Mouse (Mus musculus): ENCODE data around the gene Sept8. TPM values are rescaled to one million over a fixed set of nuclear protein-coding genes. Genes with fewer than 3 reads are reported as not detected.

Sept8 gene
- total RNA-seq, 2 experiments from 2014 or later, result 4.4 to 4.9 TPM

GRCm38 (mm10) chr11:53561986-53562385, 42.9 kb downstream of the Sept8 start:
- ATAC-seq (replicated peaks; ENCODE audit: poor library complexity, severe bottlenecking), result no peak

- ATAC-seq (replicated peaks; ENCODE audit: poor library complexity, severe bottlenecking), result no peak
Measured at GRCm38 (mm10) chr11:53566646-53567045, 47.6 kb downstream of the Sept8 start.

GRCm38 (mm10) chr11:53567224-53568014, 48.4 kb downstream of the Sept8 start, which contains the start of gene Kif3a:
Gene Kif3a (plus strand): TSS chr11:53567379.
- peak; percentile 97 for ATAC-seq (replicated peaks; ENCODE audit: poor library complexity, severe bottlenecking)

GRCm38 (mm10) chr11:53580562-53580961, 61.5 kb downstream of the Sept8 start:
- no peak for ATAC-seq (replicated peaks; ENCODE audit: poor library complexity, severe bottlenecking)

GRCm38 (mm10) chr11:53583151-53583550, 64.1 kb downstream of the Sept8 start:
- ATAC-seq (replicated peaks; ENCODE audit: poor library complexity, severe bottlenecking), result no peak

- ATAC-seq (replicated peaks; ENCODE audit: poor library complexity, severe bottlenecking), result no peak
Measured at GRCm38 (mm10) chr11:53584849-53585248, 65.8 kb downstream of the Sept8 start.

GRCm38 (mm10) chr11:53585510-53585909, 66.5 kb downstream of the Sept8 start:
- ATAC-seq (replicated peaks; ENCODE audit: poor library complexity, severe bottlenecking), result no peak

- no peak for ATAC-seq (replicated peaks; ENCODE audit: poor library complexity, severe bottlenecking)
Measured at GRCm38 (mm10) chr11:53588279-53588678, 69.2 kb downstream of the Sept8 start.

GRCm38 (mm10) chr11:53590368-53590768, 71.3 kb downstream of the Sept8 start:
- peak; percentile 83 for ATAC-seq (replicated peaks; ENCODE audit: poor library complexity, severe bottlenecking)

- ATAC-seq (replicated peaks; ENCODE audit: poor library complexity, severe bottlenecking), result no peak
Measured at GRCm38 (mm10) chr11:53591116-53591515, 72.1 kb downstream of the Sept8 start.

Other genes with a start within 250 kb of the Sept8 start
- 120 and 123 TPM in 2 replicates for gene Hspa4, start 218.8 kb upstream of the Sept8 start, total RNA-seq (2014; fragmentation: Nextera tagmentation)
- 507 and 516 TPM in 2 replicates for gene Hspa4, start 218.8 kb upstream of the Sept8 start, total RNA-seq (2017)
- 18.5 TPM in 2 replicates for gene Zcchc10, start 194.6 kb upstream of the Sept8 start, total RNA-seq (2014; fragmentation: Nextera tagmentation)
- gene Zcchc10, start 194.6 kb upstream of the Sept8 start, total RNA-seq (2017), result 7.4 and 10.3 TPM in 2 replicates
- 52.9 and 69.9 TPM in 2 replicates for gene Aff4, start 168.4 kb upstream of the Sept8 start, total RNA-seq (2014; fragmentation: Nextera tagmentation)
- gene Aff4, start 168.4 kb upstream of the Sept8 start, total RNA-seq (2017), result 42.4 and 95.9 TPM in 2 replicates
- not detected in 2 replicates for gene Leap2, start 96.1 kb upstream of the Sept8 start, total RNA-seq (2014; fragmentation: Nextera tagmentation)
- gene Leap2, start 96.1 kb upstream of the Sept8 start, total RNA-seq (2017), result not detected in 2 replicates
- gene Uqcrq, start 88.4 kb upstream of the Sept8 start, total RNA-seq (2014; fragmentation: Nextera tagmentation), result 221 and 287 TPM in 2 replicates
- 66.7 and 91.9 TPM in 2 replicates for gene Uqcrq, start 88.4 kb upstream of the Sept8 start, total RNA-seq (2017)
- 1.1 and 1.2 TPM in 2 replicates for gene Gdf9, start 88.2 kb upstream of the Sept8 start, total RNA-seq (2014; fragmentation: Nextera tagmentation)
- gene Gdf9, start 88.2 kb upstream of the Sept8 start, total RNA-seq (2017), result 0.39 and 0.57 TPM in 2 replicates
- gene Gm10447, start 62.1 kb upstream of the Sept8 start, total RNA-seq (2014; fragmentation: Nextera tagmentation), result not detected in 2 replicates
- not detected in 2 replicates for gene Gm10447, start 62.1 kb upstream of the Sept8 start, total RNA-seq (2017)
- gene Shroom1, start 62.1 kb upstream of the Sept8 start, total RNA-seq (2014; fragmentation: Nextera tagmentation), result 0.30 TPM in 1 of 2 replicates, not detected in the other
- not detected in 2 replicates for gene Shroom1, start 62.1 kb upstream of the Sept8 start, total RNA-seq (2017)
- not detected in 2 replicates for gene Gm9837, start 48.8 kb upstream of the Sept8 start, total RNA-seq (2014; fragmentation: Nextera tagmentation)
- not detected in 2 replicates for gene Gm9837, start 48.8 kb upstream of the Sept8 start, total RNA-seq (2017)
- not detected in 2 replicates for gene Gm9945, start 39.1 kb upstream of the Sept8 start, total RNA-seq (2014; fragmentation: Nextera tagmentation)
- not detected in 2 replicates for gene Gm9945, start 39.1 kb upstream of the Sept8 start, total RNA-seq (2017)
- not detected in 2 replicates for gene Sowaha, start 39.0 kb upstream of the Sept8 start, total RNA-seq (2014; fragmentation: Nextera tagmentation)
- gene Sowaha, start 39.0 kb upstream of the Sept8 start, total RNA-seq (2017), result not detected in 2 replicates
- gene Kif3a, start 48.1 kb downstream of the Sept8 start, total RNA-seq (2014; fragmentation: Nextera tagmentation), result 7.5 and 11.8 TPM in 2 replicates
- 2.4 and 5.7 TPM in 2 replicates for gene Kif3a, start 48.1 kb downstream of the Sept8 start, total RNA-seq (2017)
- gene Il4, start 99.4 kb downstream of the Sept8 start, total RNA-seq (2014; fragmentation: Nextera tagmentation), result 1.5 TPM in 1 of 2 replicates, not detected in the other
- not detected in 2 replicates for gene Il4, start 99.4 kb downstream of the Sept8 start, total RNA-seq (2017)
- not detected in 2 replicates for gene Il13, start 115.4 kb downstream of the Sept8 start, total RNA-seq (2014; fragmentation: Nextera tagmentation)
- gene Il13, start 115.4 kb downstream of the Sept8 start, total RNA-seq (2017), result not detected in 2 replicates
- gene Rad50, start 188.1 kb downstream of the Sept8 start, total RNA-seq (2014; fragmentation: Nextera tagmentation), result 58.0 and 59.9 TPM in 2 replicates
- 67.4 and 85.2 TPM in 2 replicates for gene Rad50, start 188.1 kb downstream of the Sept8 start, total RNA-seq (2017)
- gene Il5, start 201.5 kb downstream of the Sept8 start, total RNA-seq (2014; fragmentation: Nextera tagmentation), result not detected in 2 replicates
- gene Il5, start 201.5 kb downstream of the Sept8 start, total RNA-seq (2017), result not detected in 2 replicates